Mouse (Mus musculus): ENCODE data around the gene Pam16.

DNA sequence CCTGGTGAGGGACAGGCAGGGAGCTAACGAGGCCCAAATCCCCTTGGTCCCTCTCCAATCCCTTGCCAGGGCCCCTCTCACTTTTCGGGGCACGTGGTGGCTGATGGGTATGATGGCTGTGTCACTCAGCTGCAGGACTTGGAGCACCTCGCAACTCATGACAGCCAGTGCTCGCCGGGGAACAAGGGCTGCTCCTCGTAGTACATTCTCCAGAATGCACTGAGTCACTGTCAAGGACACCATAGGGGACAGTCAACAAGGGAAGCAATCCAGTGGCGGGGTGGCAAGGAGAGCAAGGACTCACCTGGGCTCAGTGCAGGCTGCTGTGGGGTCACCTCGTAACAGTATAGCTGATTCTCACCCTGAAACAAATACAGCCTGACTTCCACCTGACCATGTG, 9.9 kb upstream of the Pam16 start:
- TF ChIP-seq CTCF (IDR thresholded peaks at IDR 0.05; ENCODE audit: low read depth) (no peak), EP300 (IDR thresholded peaks at IDR 0.05; ENCODE audit: low read depth) (no peak)

Measured in liver, postnatal 0 days (tissue).